Mouse (Mus musculus): ENCODE measurements around the gene Hjurp. TPM values are rescaled to one million over a fixed set of nuclear protein-coding genes. Genes with fewer than 3 reads are reported as not detected.

Hjurp gene
- total and polyA plus RNA-seq, 3 experiments = 59.4 to 103 (median 76.3) TPM

DNA sequence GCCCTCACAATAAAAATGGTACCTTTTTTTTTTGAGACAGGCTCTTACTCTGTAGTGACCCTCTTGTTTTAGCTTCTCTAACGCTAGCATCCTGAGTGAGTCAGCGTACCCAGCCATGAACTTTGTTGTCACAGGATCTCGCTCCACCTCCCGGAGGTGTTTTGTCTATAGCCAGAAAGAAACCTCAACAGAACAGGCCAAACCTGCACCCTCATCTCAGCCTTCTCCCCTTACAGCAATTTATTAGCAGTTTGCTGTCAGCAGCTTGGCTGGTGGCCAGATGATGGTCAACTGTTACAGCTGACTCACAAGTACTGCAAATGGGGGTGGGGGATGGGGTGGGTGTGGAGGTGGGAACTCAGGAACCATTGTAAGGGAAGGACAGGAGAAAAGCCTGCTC lies 15.2 kb downstream of the Hjurp start (continued):
- peak; percentile 51 to 79 for TF ChIP-seq EP300 (IDR thresholded peaks at IDR 0.05; ENCODE audit: low read depth in 1 of 2, low read length in 2 of 2)
- TF ChIP-seq POLR2A (IDR thresholded peaks at IDR 0.05; ENCODE audit: control insufficient read depth in 1 of 2, insufficient read depth in 1 of 2, low read depth in 1 of 2, low read length in 2 of 2, poor library complexity in 1 of 2) = peak in 1 of 2 experiments; percentile 59; a peak in 2 of 4 replicates

DNA sequence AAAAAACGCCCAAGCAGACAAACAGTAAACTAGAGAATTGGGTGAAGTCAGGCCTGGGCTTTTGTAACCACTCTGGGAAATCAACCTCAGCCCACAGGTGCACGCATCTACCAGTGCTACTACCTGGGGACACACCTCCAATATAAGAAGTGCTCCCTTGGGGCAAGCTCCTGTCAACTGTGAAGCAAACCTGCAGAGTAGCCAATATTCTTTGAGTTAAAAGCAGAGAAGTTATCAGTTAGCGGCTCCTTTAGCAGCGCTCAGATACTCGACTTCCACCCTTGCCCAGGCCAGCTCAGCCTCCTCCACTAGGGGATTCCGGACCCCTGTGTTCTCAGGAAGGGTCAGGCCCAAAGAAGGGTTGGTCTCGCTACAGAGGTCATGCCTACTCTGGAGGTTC lies 15.7 kb downstream of the Hjurp start:
- Histone ChIP-seq H3K9ac (ENCODE audit: control insufficient read depth, low read depth, low read length, poor library complexity, severe bottlenecking) (no peak overlapping the region), H3K4me3 (ENCODE audit: control insufficient read depth in 1 of 2, insufficient read depth in 1 of 2, low read depth in 2 of 2, low read length in 2 of 2) (no peak overlapping the region), H3K36me3 (ENCODE audit: control insufficient read depth in 1 of 2, insufficient read depth in 2 of 2, low read length in 2 of 2) (peaks cover 14 to 24% of the 10 kb centered on the region in 2 experiments), H3K4me1 (ENCODE audit: control insufficient read depth in 1 of 2, insufficient read depth in 2 of 2, low read length in 2 of 2) (peaks cover 7 to 17% of the 10 kb centered on the region in 2 experiments), H3K27me3 (ENCODE audit: control insufficient read depth in 1 of 2, insufficient read depth in 2 of 2, low read length in 2 of 2) (no peaks in the 10 kb centered on the region), H3K79me2 (ENCODE audit: control insufficient read depth, insufficient read depth, low read length, poor library complexity) (no peaks in the 10 kb centered on the region), H3K9me3 (replicated peaks; ENCODE audit: insufficient read depth, low read length) (no peaks in the 10 kb centered on the region), H3K27ac (ENCODE audit: control insufficient read depth, low read depth, low read length) (peak overlapping the region; percentile 31; the same call in 1 of the 2 replicates)
- DNase-seq (ENCODE audit: low read depth, low spot score) = peak; percentile 49
- TF ChIP-seq POLR2AphosphoS5 (IDR thresholded peaks at IDR 0.05; ENCODE audit: borderline replicate concordance, low read depth, low read length) (no peak), SMC3 (IDR thresholded peaks at IDR 0.05; ENCODE audit: low read depth, low read length) (peak; percentile 13; the same call in 1 of the 2 replicates), BHLHE40 (IDR thresholded peaks at IDR 0.05; ENCODE audit: borderline replicate concordance, low read depth, low read length) (no peak), POLR2A (IDR thresholded peaks at IDR 0.05; ENCODE audit: control insufficient read depth in 1 of 2, insufficient read depth in 1 of 2, low read depth in 1 of 2, low read length in 2 of 2, poor library complexity in 1 of 2) (no peak; a peak in 2 of 4 replicates), JUND (IDR thresholded peaks at IDR 0.05; ENCODE audit: low read depth, low read length) (no peak), ZMIZ1 (IDR thresholded peaks at IDR 0.05; ENCODE audit: low read depth, low read length) (peak; percentile 61; the same call in 1 of the 2 replicates), RCOR1 (IDR thresholded peaks at IDR 0.05; ENCODE audit: low read depth, low read length) (no peak), NELFE (IDR thresholded peaks at IDR 0.05; ENCODE audit: low read depth, low read length) (peak; percentile 20; the same call in 1 of the 2 replicates), MAX (IDR thresholded peaks at IDR 0.05; ENCODE audit: low read length) (0 out of 2 replicates have a peak, but pooled peaks have one; percentile 1), GATA1 (IDR thresholded peaks at IDR 0.05; ENCODE audit: low read depth, low read length) (no peak), ETS1 (IDR thresholded peaks at IDR 0.05; ENCODE audit: low read depth, low read length) (no peak), NRF1 (IDR thresholded peaks at IDR 0.05; ENCODE audit: insufficient read depth, low read depth, low read length, poor library complexity, severe bottlenecking) (no peak), SIN3A (IDR thresholded peaks at IDR 0.05; ENCODE audit: low read length) (no peak; the same call in 1 of the 2 replicates), GABPA (IDR thresholded peaks at IDR 0.05; ENCODE audit: low read depth, low read length) (no peak), MYC (IDR thresholded peaks at IDR 0.05; ENCODE audit: low read depth, low read length) (no peak), ELF1 (IDR thresholded peaks at IDR 0.05; ENCODE audit: low read depth, low read length) (no peak), MAFK (IDR thresholded peaks at IDR 0.05; ENCODE audit: borderline replicate concordance, low read depth, low read length) (no peak), UBTF (IDR thresholded peaks at IDR 0.05; ENCODE audit: borderline replicate concordance, insufficient read depth, low read depth, low read length) (no peak), TCF12 (IDR thresholded peaks at IDR 0.05; ENCODE audit: low read depth, low read length) (no peak), MEF2A (IDR thresholded peaks at IDR 0.05; ENCODE audit: extremely low read depth, insufficient replicate concordance, low read depth, low read length, poor library complexity, severe bottlenecking) (no peak), HCFC1 (IDR thresholded peaks at IDR 0.05; ENCODE audit: low read depth, low read length) (no peak), USF2 (IDR thresholded peaks at IDR 0.05; ENCODE audit: borderline replicate concordance in 1 of 2, insufficient read depth in 1 of 2, low read depth in 1 of 2, low read length in 2 of 2) (no peak), KAT2A (conservative IDR thresholded peaks at IDR 0.05; ENCODE audit: low read depth, low read length) (no peak), MAZ (IDR thresholded peaks at IDR 0.05; ENCODE audit: low read depth, low read length) (no peak), TAL1 (IDR thresholded peaks at IDR 0.05; ENCODE audit: low read length) (no peak), EP300 (IDR thresholded peaks at IDR 0.05; ENCODE audit: low read depth in 1 of 2, low read length in 2 of 2) (0 out of 4 replicates have a peak, but pooled peaks of 1 of the 2 experiments have one; percentile 5), MYB (IDR thresholded peaks at IDR 0.05; ENCODE audit: low read depth, low read length) (no peak), ZKSCAN1 (IDR thresholded peaks at IDR 0.05; ENCODE audit: low read depth, low read length) (no peak), CHD1 (IDR thresholded peaks at IDR 0.05; ENCODE audit: low read depth, low read length) (no peak)
